Mouse (Mus musculus) neural tube, embryonic 12.5 days (tissue): Measurements from ENCODE around the gene Plcb2. TPM values are rescaled to one million over a fixed set of nuclear protein-coding genes. Genes with fewer than 3 reads are reported as not detected.

Source experiments
- ATAC-seq: fragments of 200-750 bp; cut with Nextera tagmentation; 2 replicates; pipeline ENCODE4 v1.8.0; 2017; ENCODE audit warnings: low read depth, mild to moderate bottlenecking, moderate TSS enrichment, moderate library complexity; ENCODE audit not compliant: low FRiP score
- H3K27ac ChIP-seq: fragments of 300-500 bp; sonication (generic); 2 replicates; pipeline ENCODE4 v1.5.1; 2016
- H3K27me3 ChIP-seq: fragments of 300-500 bp; sonication (generic); replicated peaks from 2 replicates; pipeline ENCODE4 v1.6.1; 2016; ENCODE audit warnings: mild to moderate bottlenecking
- H3K36me3 ChIP-seq: fragments of 300-500 bp; sonication (generic); 2 replicates; pipeline ENCODE4 v1.6.1; 2016; ENCODE audit warnings: mild to moderate bottlenecking
- H3K4me1 ChIP-seq: fragments of 300-500 bp; sonication (generic); 2 replicates; pipeline ENCODE4 v1.6.1; 2016
- H3K4me2 ChIP-seq: fragments of 300-500 bp; sonication (generic); replicated peaks from 2 replicates; pipeline ENCODE4 v1.6.1; 2016; ENCODE audit warnings: mild to moderate bottlenecking
- H3K4me3 ChIP-seq: fragments of 300-500 bp; sonication (generic); 2 replicates; pipeline ENCODE4 v1.5.1; 2016
- H3K9ac ChIP-seq: fragments of 300-500 bp; sonication (generic); 2 replicates; pipeline ENCODE4 v1.6.1; 2016; ENCODE audit warnings: mild to moderate bottlenecking
- H3K9me3 ChIP-seq: fragments of 300-500 bp; sonication (generic); 2 replicates; pipeline ENCODE4 v1.6.1; 2016; ENCODE audit warnings: mild to moderate bottlenecking
- WGBS: fragments of 180-500 bp; shearing (Covaris S2); methylation state at CpG from one replicate; pipeline ENCODE4 v1.1.7; 2016; 5-methylcytosine and 5-hydroxymethylcytosine counted together
- polyA plus RNA-seq: library from polyadenylated mRNA; unstranded; fragments of >200 nt; fragmentation: Nextera tagmentation; extraction: Ambion mirVana; gene quantifications from 2 replicates; pipeline ENCODE4 v1.2.1, GENCODE M21; 2016

The Plcb2 gene
- polyA plus RNA-seq: 0.41 and 1.1 TPM in 2 replicates

GRCm38 (mm10) chr2:118728337-118728736, at the start of gene Plcb2:
Plcb2 (minus strand) TSS chr2:118728438.
- peak; percentile 21; the same call in 1 of the 2 replicates for ATAC-seq
- Histone ChIP-seq H3K27me3 (peaks cover 30% of the 10 kb centered on the region), H3K27ac (no peak within 1 kb of the TSS), H3K4me3 (no peak within 1 kb of the TSS), H3K4me2 (0 out of 2 replicates have a peak within 1 kb of the TSS, but pooled peaks have one; percentile 21), H3K36me3 (no peaks in the 10 kb centered on the region), H3K9ac (no peak within 1 kb of the TSS), H3K4me1 (peaks cover 10% of the 10 kb centered on the region), H3K9me3 (no peaks in the 10 kb centered on the region)
- 12% methylated on average over 7 of the region's 7 CpGs for WGBS

- no peaks in the 10 kb centered on the region for H3K9me3 ChIP-seq
- no peak overlapping the region for H3K9ac ChIP-seq
- no peak for ATAC-seq
- 73% methylated on average over 2 of the region's 2 CpGs for WGBS
- peaks cover 5% of the 10 kb centered on the region; the same call in 1 of the 2 replicates for H3K4me1 ChIP-seq
- H3K27me3 ChIP-seq: 0 out of 2 replicates have a peak, but pooled peaks cover 2% of the 10 kb centered on the region
- no peaks in the 10 kb centered on the region for H3K36me3 ChIP-seq
- H3K4me3 ChIP-seq: no peak overlapping the region
- no peak overlapping the region for H3K4me2 ChIP-seq
- no peak overlapping the region for H3K27ac ChIP-seq
Measured at GRCm38 (mm10) chr2:118776295-118776694, 48.1 kb upstream of the Plcb2 start.

- Histone ChIP-seq H3K9me3 (no peaks in the 10 kb centered on the region), H3K27me3 (0 out of 2 replicates have a peak, but pooled peaks cover 2% of the 10 kb centered on the region), H3K27ac (no peak overlapping the region), H3K4me2 (no peak overlapping the region), H3K36me3 (no peaks in the 10 kb centered on the region), H3K9ac (0 out of 2 replicates have a peak overlapping the region, but pooled peaks have one; percentile 9), H3K4me3 (no peak overlapping the region), H3K4me1 (peaks cover 5% of the 10 kb centered on the region; the same call in 1 of the 2 replicates)
- no peak for ATAC-seq
- WGBS: 78% methylated on average over 4 of the region's 4 CpGs
Measured at GRCm38 (mm10) chr2:118775846-118776245, 47.6 kb upstream of the Plcb2 start.

GRCm38 (mm10) chr2:118775396-118775795, 47.2 kb upstream of the Plcb2 start:
- no peak overlapping the region for H3K4me2 ChIP-seq
- no peaks in the 10 kb centered on the region for H3K9me3 ChIP-seq
- peaks cover 5% of the 10 kb centered on the region; the same call in 1 of the 2 replicates for H3K4me1 ChIP-seq
- WGBS: 55% methylated on average over 1 of the region's 1 CpGs
- no peak overlapping the region for H3K9ac ChIP-seq
- H3K36me3 ChIP-seq: no peaks in the 10 kb centered on the region
- no peak overlapping the region for H3K27ac ChIP-seq
- no peak overlapping the region for H3K4me3 ChIP-seq
- H3K27me3 ChIP-seq: 0 out of 2 replicates have a peak, but pooled peaks cover 2% of the 10 kb centered on the region
- ATAC-seq: no peak

- Histone ChIP-seq H3K9ac (no peak overlapping the region), H3K36me3 (no peaks in the 10 kb centered on the region), H3K9me3 (no peaks in the 10 kb centered on the region), H3K27ac (no peak overlapping the region), H3K4me1 (peaks cover 5% of the 10 kb centered on the region; the same call in 1 of the 2 replicates), H3K27me3 (0 out of 2 replicates have a peak, but pooled peaks cover 2% of the 10 kb centered on the region), H3K4me3 (no peak overlapping the region), H3K4me2 (no peak overlapping the region)
- WGBS: 97% methylated on average over 2 of the region's 2 CpGs
- no peak for ATAC-seq
Measured at GRCm38 (mm10) chr2:118774536-118774935, 46.3 kb upstream of the Plcb2 start.

GRCm38 (mm10) chr2:118772158-118772874, 44.1 kb upstream of the Plcb2 start, which contains the start of gene Phgr1:
Phgr1 (plus strand) TSS chr2:118772769.
- no peak for ATAC-seq
- Histone ChIP-seq H3K9ac (no peak within 1 kb of the TSS), H3K27me3 (0 out of 2 replicates have a peak, but pooled peaks cover 2% of the 10 kb centered on the region), H3K4me1 (no peaks in the 10 kb centered on the region), H3K9me3 (no peaks in the 10 kb centered on the region), H3K4me3 (no peak within 1 kb of the TSS), H3K36me3 (no peaks in the 10 kb centered on the region), H3K27ac (no peak within 1 kb of the TSS), H3K4me2 (no peak within 1 kb of the TSS)
- 84% methylated on average over 6 of the region's 6 CpGs for WGBS

- WGBS: 80% methylated on average over 10 of the region's 10 CpGs
- Histone ChIP-seq H3K4me1 (peaks cover 23% of the 10 kb centered on the region), H3K27me3 (no peaks in the 10 kb centered on the region; the same call in 1 of the 2 replicates), H3K9ac (no peak overlapping the region), H3K36me3 (no peaks in the 10 kb centered on the region), H3K9me3 (no peaks in the 10 kb centered on the region), H3K4me3 (no peak overlapping the region), H3K27ac (no peak overlapping the region), H3K4me2 (no peak overlapping the region)
- no peak for ATAC-seq
Measured at GRCm38 (mm10) chr2:118766041-118767033, 38.1 kb upstream of the Plcb2 start.

GRCm38 (mm10) chr2:118764875-118765274, 36.6 kb upstream of the Plcb2 start:
- H3K27me3 ChIP-seq: peaks cover 4% of the 10 kb centered on the region; the same call in 1 of the 2 replicates
- no peaks in the 10 kb centered on the region for H3K36me3 ChIP-seq
- no peak overlapping the region for H3K4me3 ChIP-seq
- no peak overlapping the region for H3K27ac ChIP-seq
- no peak overlapping the region for H3K9ac ChIP-seq
- H3K4me1 ChIP-seq: peaks cover 29% of the 10 kb centered on the region
- no peak overlapping the region for H3K4me2 ChIP-seq
- no peak for ATAC-seq
- 85% methylated on average over 5 of the region's 5 CpGs for WGBS
- H3K9me3 ChIP-seq: no peaks in the 10 kb centered on the region

GRCm38 (mm10) chr2:118764094-118764831, 36.0 kb upstream of the Plcb2 start:
- H3K9ac ChIP-seq: no peak overlapping the region
- peaks cover 4% of the 10 kb centered on the region; the same call in 1 of the 2 replicates for H3K27me3 ChIP-seq
- no peaks in the 10 kb centered on the region for H3K36me3 ChIP-seq
- no peak overlapping the region; the same call in 1 of the 2 replicates for H3K4me2 ChIP-seq
- H3K9me3 ChIP-seq: no peaks in the 10 kb centered on the region
- peaks cover 29% of the 10 kb centered on the region for H3K4me1 ChIP-seq
- no peak overlapping the region for H3K4me3 ChIP-seq
- no peak overlapping the region for H3K27ac ChIP-seq
- ATAC-seq: no peak
- WGBS: 26% methylated on average over 11 of the region's 11 CpGs

GRCm38 (mm10) chr2:118763469-118763868, 35.2 kb upstream of the Plcb2 start:
- H3K9me3 ChIP-seq: no peaks in the 10 kb centered on the region
- H3K4me3 ChIP-seq: no peak overlapping the region
- H3K9ac ChIP-seq: no peak overlapping the region
- peaks cover 29% of the 10 kb centered on the region for H3K4me1 ChIP-seq
- no peaks in the 10 kb centered on the region for H3K36me3 ChIP-seq
- H3K27me3 ChIP-seq: peaks cover 4% of the 10 kb centered on the region; the same call in 1 of the 2 replicates
- 70% methylated on average over 7 of the region's 7 CpGs for WGBS
- no peak for ATAC-seq
- no peak overlapping the region for H3K4me2 ChIP-seq
- H3K27ac ChIP-seq: no peak overlapping the region

GRCm38 (mm10) chr2:118762784-118763148, 34.5 kb upstream of the Plcb2 start:
- H3K4me3 ChIP-seq: 0 out of 2 replicates have a peak overlapping the region, but pooled peaks have one; percentile 12

More at GRCm38 (mm10) chr2:118762784-118763148, 34.5 kb upstream of the Plcb2 start:
- peak overlapping the region; percentile 52 for H3K4me2 ChIP-seq
- no peaks in the 10 kb centered on the region for H3K9me3 ChIP-seq
- WGBS: 16% methylated on average over 10 of the region's 10 CpGs
- H3K9ac ChIP-seq: peak overlapping the region; percentile 51; the same call in 1 of the 2 replicates
- peak overlapping the region; percentile 94 for H3K27ac ChIP-seq
- ATAC-seq: 0 out of 2 replicates have a peak, but pooled peaks have one; percentile 1
- H3K4me1 ChIP-seq: peaks cover 29% of the 10 kb centered on the region
- peaks cover 4% of the 10 kb centered on the region; the same call in 1 of the 2 replicates for H3K27me3 ChIP-seq
- no peaks in the 10 kb centered on the region for H3K36me3 ChIP-seq
